Mouse (Mus musculus) embryonic facial prominence, embryonic 12.5 days (tissue): ENCODE measurements around the gene Tbcd. TPM values are rescaled to one million over a fixed set of nuclear protein-coding genes. Genes with fewer than 3 reads are reported as not detected.
A peak's percentile ranks its signal among the peaks of the same experiment; 100 is the strongest.

Source experiments
- ATAC-seq: fragments of 200-750 bp; cut with Nextera tagmentation; 2 replicates; pipeline ENCODE4 v1.8.0; 2017; ENCODE audit not compliant: insufficient number of reproducible peaks, insufficient read depth, low FRiP score, low TSS enrichment
- H3K27ac ChIP-seq: fragments of 300-500 bp; sonication (generic); 2 replicates; pipeline ENCODE4 v1.5.1; 2016; ENCODE audit warnings: mild to moderate bottlenecking
- H3K27me3 ChIP-seq: fragments of 300-500 bp; sonication (generic); 2 replicates; pipeline ENCODE4 v1.6.1; 2016; ENCODE audit warnings: mild to moderate bottlenecking, moderate library complexity
- H3K36me3 ChIP-seq: fragments of 300-500 bp; sonication (generic); 2 replicates; pipeline ENCODE4 v1.6.1; 2016; ENCODE audit warnings: mild to moderate bottlenecking
- H3K4me1 ChIP-seq: fragments of 300-500 bp; sonication (generic); 2 replicates; pipeline ENCODE4 v1.6.1; 2016
- H3K4me2 ChIP-seq: fragments of 300-500 bp; sonication (generic); replicated peaks from 2 replicates; pipeline ENCODE4 v1.6.1; 2016; ENCODE audit warnings: mild to moderate bottlenecking, moderate library complexity
- H3K4me3 ChIP-seq: fragments of 300-500 bp; sonication (generic); 2 replicates; pipeline ENCODE4 v1.5.1; 2016; ENCODE audit warnings: mild to moderate bottlenecking
- H3K9ac ChIP-seq: fragments of 300-500 bp; sonication (generic); 2 replicates; pipeline ENCODE4 v1.6.1; 2016; ENCODE audit warnings: mild to moderate bottlenecking, moderate library complexity
- H3K9me3 ChIP-seq: fragments of 300-500 bp; sonication (generic); 2 replicates; pipeline ENCODE4 v1.6.1; 2016; ENCODE audit warnings: mild to moderate bottlenecking, moderate library complexity
- WGBS: fragments of 180-500 bp; shearing (Covaris S2); methylation state at CpG from one replicate; pipeline ENCODE4 v1.1.7; 2016; 5-methylcytosine and 5-hydroxymethylcytosine counted together
- polyA plus RNA-seq: library from polyadenylated mRNA; unstranded; fragments of >200 nt; fragmentation: Nextera tagmentation; extraction: Ambion mirVana; gene quantifications from 2 replicates; pipeline ENCODE4 v1.2.1, GENCODE M21; 2016

The Tbcd gene
- polyA plus RNA-seq, 1 experiment from 2014 or later: 51.0 TPM

DNA sequence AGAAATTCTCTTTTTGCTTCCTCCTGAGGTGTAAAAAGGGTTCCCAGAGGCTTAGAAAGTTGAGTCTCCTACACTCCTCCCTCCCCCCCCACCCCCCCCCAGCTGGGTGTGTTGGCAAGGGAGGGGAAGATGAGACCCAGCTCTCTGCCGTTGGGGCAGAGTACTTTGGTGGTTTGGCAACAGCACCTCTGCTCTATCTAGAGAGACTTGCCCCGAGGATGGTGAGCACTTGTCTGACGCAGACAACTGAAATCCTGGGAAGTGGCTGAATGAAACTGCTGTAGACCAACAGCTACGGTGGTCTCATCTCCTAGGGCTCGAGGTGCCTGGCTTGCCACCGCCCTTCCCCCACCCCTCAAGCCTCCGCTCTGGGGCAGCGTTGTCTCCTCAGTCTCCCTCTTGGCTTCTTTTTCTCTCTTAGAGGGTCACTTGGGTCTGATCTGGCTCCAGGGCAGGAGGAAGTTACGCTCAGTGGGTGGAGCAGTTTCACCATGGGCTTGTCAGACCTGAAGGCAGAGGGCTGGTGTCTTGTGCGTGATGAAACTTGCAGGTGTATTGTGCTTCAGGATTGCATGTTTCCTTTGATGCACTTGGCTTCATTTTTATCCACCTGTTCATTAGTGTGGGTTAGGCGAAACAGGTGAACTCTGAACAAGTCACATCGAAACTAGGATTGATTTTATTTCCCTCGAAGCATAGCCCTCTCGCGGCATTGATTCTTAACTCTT is 27.9 kb downstream of the Tbcd start:
- peaks cover 8% of the 10 kb centered on the region for H3K36me3 ChIP-seq
- 84% methylated on average over 15 of the region's 15 CpGs for WGBS
- H3K27ac ChIP-seq: no peak overlapping the region
- H3K4me3 ChIP-seq: no peak overlapping the region
- no peak overlapping the region for H3K4me2 ChIP-seq
- H3K27me3 ChIP-seq: no peaks in the 10 kb centered on the region
- no peak overlapping the region for H3K9ac ChIP-seq
- no peaks in the 10 kb centered on the region for H3K9me3 ChIP-seq
- no peak for ATAC-seq
- no peaks in the 10 kb centered on the region for H3K4me1 ChIP-seq

- no peaks in the 10 kb centered on the region for H3K9me3 ChIP-seq
- no peaks in the 10 kb centered on the region for H3K27me3 ChIP-seq
- peaks cover 8% of the 10 kb centered on the region for H3K36me3 ChIP-seq
- no peak overlapping the region for H3K4me2 ChIP-seq
- no peak overlapping the region for H3K9ac ChIP-seq
- no peak overlapping the region for H3K4me3 ChIP-seq
- H3K27ac ChIP-seq: no peak overlapping the region
- 93% methylated on average over 2 of the region's 2 CpGs for WGBS
- 0 out of 2 replicates have a peak, but pooled peaks have one; percentile 22 for ATAC-seq
- no peaks in the 10 kb centered on the region for H3K4me1 ChIP-seq
Observed at GRCm38 (mm10) chr11:121481129-121481528, 29.4 kb downstream of the Tbcd start.

- ATAC-seq: no peak
- H3K4me3 ChIP-seq: no peak overlapping the region
- no peaks in the 10 kb centered on the region for H3K9me3 ChIP-seq
- WGBS: 87% methylated on average over 9 of the region's 9 CpGs
- no peaks in the 10 kb centered on the region for H3K27me3 ChIP-seq
- H3K36me3 ChIP-seq: no peaks in the 10 kb centered on the region
- H3K4me1 ChIP-seq: no peaks in the 10 kb centered on the region
- H3K4me2 ChIP-seq: no peak overlapping the region
- no peak overlapping the region for H3K27ac ChIP-seq
- H3K9ac ChIP-seq: no peak overlapping the region
Observed at GRCm38 (mm10) chr11:121485882-121486281, 34.1 kb downstream of the Tbcd start.

- Histone ChIP-seq H3K27ac (no peak overlapping the region), H3K9me3 (no peaks in the 10 kb centered on the region)
- no peak for ATAC-seq
Observed at GRCm38 (mm10) chr11:121490651-121491050, 38.9 kb downstream of the Tbcd start.

DNA sequence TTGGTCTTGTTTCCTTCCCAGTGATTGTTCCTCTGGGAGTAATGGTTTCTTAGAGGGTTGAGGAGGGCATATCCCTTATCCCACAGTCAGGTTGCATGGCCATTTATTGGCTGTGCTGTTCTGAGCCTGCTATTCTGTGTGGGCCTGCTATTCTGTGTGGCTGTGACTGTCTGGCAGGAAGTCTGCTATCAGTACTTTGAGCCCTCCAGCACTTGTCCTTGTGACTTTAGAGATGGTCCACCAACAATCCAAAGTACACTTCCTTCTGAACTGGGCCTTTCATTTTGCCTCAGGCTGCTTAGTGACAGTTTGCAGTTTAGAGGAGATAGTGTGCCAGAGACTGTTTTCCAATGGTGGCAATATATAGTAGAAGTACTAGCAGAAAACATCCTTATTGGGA is 48.8 kb downstream of the Tbcd start:
- ATAC-seq: no peak
- H3K4me1 ChIP-seq: no peaks in the 10 kb centered on the region
- H3K36me3 ChIP-seq: peaks cover 37% of the 10 kb centered on the region

More at GRCm38 (mm10) chr11:121490651-121491050, 38.9 kb downstream of the Tbcd start:
- Histone ChIP-seq H3K36me3 (no peaks in the 10 kb centered on the region), H3K4me2 (no peak overlapping the region), H3K27me3 (no peaks in the 10 kb centered on the region), H3K9ac (no peak overlapping the region), H3K4me3 (no peak overlapping the region), H3K4me1 (no peaks in the 10 kb centered on the region)

DNA sequence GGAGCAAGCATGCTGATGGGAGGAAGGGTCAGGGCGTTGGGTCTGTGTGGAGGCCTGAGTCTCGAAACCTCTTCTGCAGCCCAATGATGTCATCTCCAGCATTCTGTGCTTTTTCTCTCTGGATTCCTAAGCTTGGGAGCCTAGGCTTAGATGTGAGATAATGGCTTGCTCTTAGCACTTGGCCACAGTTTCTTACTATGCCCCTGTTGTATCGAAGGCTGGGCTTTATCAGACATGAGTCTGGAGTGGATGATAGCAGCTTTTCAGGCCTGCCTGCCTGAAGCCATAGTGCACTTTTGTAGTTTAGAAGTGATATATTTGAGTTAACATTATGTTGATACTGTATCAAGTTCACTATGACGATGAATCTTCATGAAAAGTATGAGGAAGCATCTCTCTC is 49.8 kb downstream of the Tbcd start:
- Histone ChIP-seq H3K36me3 (peaks cover 40% of the 10 kb centered on the region), H3K9me3 (no peaks in the 10 kb centered on the region), H3K4me2 (no peak overlapping the region), H3K27ac (no peak overlapping the region), H3K4me3 (no peak overlapping the region), H3K27me3 (no peaks in the 10 kb centered on the region), H3K4me1 (no peaks in the 10 kb centered on the region), H3K9ac (no peak overlapping the region)
- 90% methylated on average over 4 of the region's 4 CpGs for WGBS
- no peak for ATAC-seq

More for the DNA sequence above, 48.8 kb downstream of the Tbcd start:
- H3K27me3 ChIP-seq: no peaks in the 10 kb centered on the region
- H3K4me3 ChIP-seq: no peak overlapping the region
- no peak overlapping the region for H3K9ac ChIP-seq
- H3K27ac ChIP-seq: no peak overlapping the region
- no peaks in the 10 kb centered on the region for H3K9me3 ChIP-seq
- H3K4me2 ChIP-seq: no peak overlapping the region

DNA sequence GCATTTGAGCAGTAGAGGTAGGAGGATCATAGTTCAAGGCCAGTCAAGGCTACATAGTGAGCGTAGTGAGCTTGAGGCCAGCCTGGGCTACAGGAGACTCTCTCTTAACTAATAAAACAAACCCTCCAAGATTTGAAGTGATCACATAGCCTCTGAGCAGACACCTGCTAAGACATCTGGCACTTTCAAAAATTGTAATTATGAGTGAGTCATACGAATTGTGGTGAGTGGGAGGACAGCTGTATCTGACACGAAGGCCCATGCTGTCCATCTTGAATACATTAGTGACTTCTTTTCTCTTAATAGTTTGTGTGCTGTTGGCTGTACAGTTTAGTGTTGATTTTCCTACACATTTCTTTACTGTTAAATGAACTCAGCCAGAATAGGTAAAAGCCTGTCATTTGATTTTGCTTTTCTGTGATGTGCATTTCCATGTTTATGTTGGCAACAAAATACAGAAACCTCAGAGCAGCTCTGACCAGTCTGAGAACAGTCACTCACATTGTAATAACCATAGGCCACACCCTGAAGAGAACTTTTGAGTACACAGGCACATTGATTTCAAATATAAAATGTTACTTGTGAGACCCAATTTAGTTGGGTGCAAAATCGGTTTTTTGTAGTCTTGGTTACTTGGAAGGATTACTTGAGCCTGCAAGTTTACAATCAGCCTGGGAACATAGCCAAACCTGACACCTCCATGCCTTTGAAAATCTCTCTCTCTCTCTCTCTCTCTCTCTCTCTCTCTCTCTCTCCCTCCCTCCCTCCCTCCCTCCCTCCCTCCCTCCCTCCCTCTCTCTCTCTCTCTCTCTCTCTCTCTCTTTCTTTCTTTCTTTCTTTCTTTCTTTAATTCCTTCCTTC is 50.5 kb downstream of the Tbcd start:
- H3K4me3 ChIP-seq: no peak overlapping the region
- H3K4me1 ChIP-seq: no peaks in the 10 kb centered on the region
- no peak overlapping the region for H3K27ac ChIP-seq
- H3K9ac ChIP-seq: no peak overlapping the region
- no peaks in the 10 kb centered on the region for H3K9me3 ChIP-seq
- no peak overlapping the region for H3K4me2 ChIP-seq
- H3K27me3 ChIP-seq: no peaks in the 10 kb centered on the region
- H3K36me3 ChIP-seq: peaks cover 37% of the 10 kb centered on the region
- no peak for ATAC-seq
- 72% methylated on average over 4 of the region's 4 CpGs for WGBS

- H3K9ac ChIP-seq: no peak overlapping the region
- H3K9me3 ChIP-seq: no peaks in the 10 kb centered on the region
- H3K27ac ChIP-seq: no peak overlapping the region
- H3K4me2 ChIP-seq: no peak overlapping the region
- peaks cover 9% of the 10 kb centered on the region; the same call in 1 of the 2 replicates for H3K36me3 ChIP-seq
- no peak overlapping the region for H3K4me3 ChIP-seq
- no peak for ATAC-seq
- no peaks in the 10 kb centered on the region for H3K27me3 ChIP-seq
- H3K4me1 ChIP-seq: no peaks in the 10 kb centered on the region
- 80% methylated on average over 4 of the region's 4 CpGs for WGBS
Observed at GRCm38 (mm10) chr11:121508478-121508877, 56.7 kb downstream of the Tbcd start.

DNA sequence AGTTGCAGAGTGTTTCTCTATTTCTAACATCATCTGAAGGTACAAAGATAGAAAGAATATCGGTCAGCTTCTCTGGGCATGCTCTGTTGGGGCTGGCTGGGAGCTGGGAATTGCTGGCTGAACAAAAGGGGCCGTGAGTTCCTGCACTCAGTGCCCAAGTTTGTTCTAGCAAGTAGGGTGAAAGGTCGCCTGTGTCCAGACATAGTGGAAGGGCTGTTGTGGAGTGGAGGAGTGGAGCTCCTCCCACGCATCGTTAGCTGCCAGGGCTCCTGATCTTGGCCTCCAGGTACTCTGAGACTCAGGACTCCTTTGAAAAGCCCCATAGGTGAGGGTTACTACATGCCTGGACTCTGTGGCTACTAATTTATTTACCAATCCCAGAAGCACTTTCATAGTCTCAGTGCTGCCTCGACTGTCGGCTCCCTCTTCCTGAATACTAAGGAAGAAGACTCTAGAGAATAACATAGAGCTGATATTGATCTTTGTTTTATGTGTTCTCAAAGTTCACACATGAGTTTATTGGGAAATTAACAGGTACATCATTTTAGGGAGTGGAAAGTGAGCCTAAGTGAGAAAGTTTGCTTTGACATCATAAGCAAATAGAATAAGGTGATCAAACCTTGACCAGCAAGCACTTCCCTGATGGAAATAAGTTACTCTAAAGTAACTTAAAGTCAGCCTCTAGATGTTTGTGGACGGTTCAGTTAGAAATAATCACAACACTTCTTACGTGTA is 58.9 kb downstream of the Tbcd start:
- no peak overlapping the region for H3K27ac ChIP-seq
- no peaks in the 10 kb centered on the region for H3K27me3 ChIP-seq
- no peak overlapping the region for H3K4me2 ChIP-seq
- H3K9me3 ChIP-seq: no peaks in the 10 kb centered on the region
- H3K36me3 ChIP-seq: peaks cover 5% of the 10 kb centered on the region; the same call in 1 of the 2 replicates
- 75% methylated on average over 9 of the region's 9 CpGs for WGBS
- no peak for ATAC-seq
- H3K9ac ChIP-seq: no peak overlapping the region
- H3K4me3 ChIP-seq: no peak overlapping the region
- H3K4me1 ChIP-seq: no peaks in the 10 kb centered on the region

DNA sequence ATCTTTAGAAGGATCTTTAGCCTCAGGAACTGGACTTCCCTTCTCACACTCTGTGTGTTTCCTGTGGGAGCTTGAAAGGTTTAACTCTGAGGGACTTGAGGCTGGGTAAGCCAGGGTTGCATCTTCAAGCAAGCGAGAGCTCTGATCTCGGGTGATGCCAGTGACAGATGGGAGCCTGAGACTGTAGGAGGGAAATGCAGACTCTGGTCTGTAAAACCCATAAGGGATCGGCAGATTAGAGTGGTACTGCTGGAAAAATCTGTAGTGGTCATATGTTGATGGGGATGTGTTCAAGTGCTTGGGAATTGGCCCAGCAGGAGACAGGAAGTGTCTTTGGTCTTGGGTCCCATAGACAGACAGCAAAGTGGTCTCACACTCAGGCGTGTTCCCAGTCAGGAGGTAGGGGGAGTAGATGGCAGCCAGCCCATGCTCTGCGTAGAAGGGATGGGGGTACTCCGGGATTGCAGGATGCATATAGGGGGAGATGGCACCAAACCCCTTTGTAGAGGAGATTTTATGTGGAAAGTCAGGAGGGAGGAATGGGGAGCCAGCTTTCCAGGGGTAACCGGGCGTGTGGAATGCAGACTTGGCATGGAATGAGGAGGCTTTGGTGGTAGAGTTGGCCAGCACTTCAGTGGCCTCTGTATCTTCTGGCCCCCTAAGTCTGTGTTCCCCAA is 61.3 kb downstream of the Tbcd start:
- Histone ChIP-seq H3K27me3 (no peaks in the 10 kb centered on the region), H3K4me2 (no peak overlapping the region), H3K9ac (no peak overlapping the region), H3K36me3 (peaks cover 3% of the 10 kb centered on the region; the same call in 1 of the 2 replicates), H3K9me3 (no peaks in the 10 kb centered on the region), H3K4me1 (no peaks in the 10 kb centered on the region), H3K4me3 (no peak overlapping the region), H3K27ac (no peak overlapping the region)
- WGBS: 92% methylated on average over 8 of the region's 8 CpGs
- ATAC-seq: no peak

GRCm38 (mm10) chr11:121515996-121516395 is 64.2 kb downstream of the Tbcd start:
- Histone ChIP-seq H3K9me3 (no peaks in the 10 kb centered on the region), H3K4me1 (peaks cover 7% of the 10 kb centered on the region), H3K4me3 (no peak overlapping the region), H3K4me2 (no peak overlapping the region), H3K9ac (no peak overlapping the region), H3K27me3 (no peaks in the 10 kb centered on the region), H3K27ac (no peak overlapping the region), H3K36me3 (no peaks in the 10 kb centered on the region)
- 69% methylated on average over 9 of the region's 9 CpGs for WGBS
- no peak for ATAC-seq
